Mouse (Mus musculus) embryo, embryonic 11.5 days (tissue): ENCODE measurements around the gene Cwc22.

Experiments
- DNase-seq: peaks from one replicate; pipeline ENCODE4 v3.0.0-alpha.2; 2012; ENCODE audit warnings: low read depth, low spot score

The Cwc22 gene

DNA sequence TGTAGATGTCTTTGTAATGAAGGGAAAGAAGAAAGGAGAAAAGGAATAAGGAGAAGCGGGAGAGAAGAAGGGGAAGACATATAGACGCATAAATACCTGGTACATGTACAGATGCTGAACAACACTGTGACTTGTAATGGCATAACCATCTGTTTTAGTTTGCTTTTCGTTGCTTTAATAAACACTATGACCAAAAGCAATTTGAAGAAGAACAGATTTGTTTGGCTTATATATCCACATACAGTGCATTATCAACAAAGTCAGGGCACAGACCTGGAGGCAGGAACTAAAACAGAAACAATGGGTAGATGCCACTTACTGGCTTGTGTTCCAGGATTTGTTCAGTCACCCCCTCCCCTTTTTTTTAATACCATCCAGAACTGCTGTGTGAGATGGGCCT lies 24.4 kb upstream of the Cwc22 start:
- no peak for DNase-seq

GRCm38 (mm10) chr2:77969956-77970355 lies 23.8 kb upstream of the Cwc22 start:
- no peak for DNase-seq

DNA sequence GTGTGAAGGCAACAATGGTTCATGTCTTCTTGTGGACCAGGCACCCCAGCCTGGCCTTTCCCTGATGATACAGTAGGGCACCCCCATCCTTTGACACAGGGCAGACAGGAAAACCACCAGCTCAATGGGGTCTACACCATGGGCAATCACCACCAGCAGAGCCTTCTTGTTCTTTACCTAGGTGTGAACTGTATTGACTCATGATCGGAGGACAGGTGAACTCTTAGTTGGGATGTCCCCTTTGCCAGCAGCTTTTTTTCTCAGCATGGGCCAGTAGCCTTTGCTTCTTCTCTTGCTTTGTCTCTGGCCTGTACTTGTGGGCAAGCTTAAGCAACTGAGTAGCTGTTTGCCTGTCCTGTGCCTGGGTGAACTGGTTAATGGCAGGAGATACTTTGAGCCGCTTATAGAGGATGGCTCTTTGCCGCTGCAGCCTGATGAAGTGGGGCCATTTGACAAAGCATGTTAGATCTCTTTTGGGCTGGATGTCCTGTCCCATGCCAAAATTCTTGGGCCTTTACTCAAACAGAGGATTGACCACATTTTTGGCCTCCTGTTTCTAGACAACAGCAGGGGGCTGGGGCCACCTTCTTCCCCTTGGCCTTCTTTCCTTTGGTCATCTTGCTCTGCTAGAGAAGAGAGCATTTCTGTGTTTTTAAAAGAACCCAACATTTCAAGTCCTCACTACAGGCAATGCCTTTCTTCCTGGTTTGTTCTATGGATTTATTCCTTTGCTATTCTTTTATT lies 16.4 kb upstream of the Cwc22 start:
- no peak for DNase-seq

DNA sequence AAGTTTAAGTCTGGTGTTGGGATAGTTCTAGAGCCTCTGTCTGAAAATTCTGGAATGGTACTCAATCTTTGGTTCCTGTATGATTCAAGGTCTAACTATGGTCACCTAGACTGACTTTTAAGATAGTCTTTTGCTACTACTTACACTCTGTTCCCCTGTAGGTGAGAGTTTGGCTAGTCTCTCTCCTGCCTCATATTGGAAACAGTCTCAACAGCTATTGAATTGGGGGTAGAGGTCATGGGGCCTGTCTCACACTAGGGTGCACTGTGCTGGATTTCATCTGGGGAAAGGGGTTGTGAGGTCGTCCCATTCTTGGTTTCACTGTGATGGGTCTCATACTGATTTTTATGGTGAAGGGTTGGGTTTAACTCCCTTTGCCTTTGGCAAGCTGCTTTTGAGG lies 15.1 kb upstream of the Cwc22 start:
- DNase-seq: no peak

DNA sequence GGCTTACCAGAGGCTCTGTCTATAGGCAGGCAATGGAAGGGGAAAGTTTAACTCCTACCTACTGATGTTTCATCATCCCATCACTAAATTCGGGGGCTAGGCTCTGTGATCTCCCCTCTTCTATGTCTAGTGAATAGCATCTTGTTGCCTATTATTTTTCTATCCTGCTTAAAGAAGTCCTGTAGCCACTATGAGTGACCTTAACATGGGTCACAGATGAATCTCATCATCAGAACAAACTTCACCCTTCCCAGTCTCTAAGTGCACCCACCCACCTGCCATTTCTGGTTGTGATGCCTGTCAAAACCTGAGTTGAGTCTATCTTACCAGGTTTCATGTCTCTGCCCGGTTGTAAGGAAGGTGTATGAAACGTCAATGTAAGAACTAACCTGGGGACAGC lies 14.5 kb upstream of the Cwc22 start:
- DNase-seq: no peak

GRCm38 (mm10) chr2:77959341-77959740 lies 13.2 kb upstream of the Cwc22 start:
- no peak for DNase-seq

- DNase-seq: no peak
Measured at GRCm38 (mm10) chr2:77951415-77951913, 5.3 kb upstream of the Cwc22 start.

DNA sequence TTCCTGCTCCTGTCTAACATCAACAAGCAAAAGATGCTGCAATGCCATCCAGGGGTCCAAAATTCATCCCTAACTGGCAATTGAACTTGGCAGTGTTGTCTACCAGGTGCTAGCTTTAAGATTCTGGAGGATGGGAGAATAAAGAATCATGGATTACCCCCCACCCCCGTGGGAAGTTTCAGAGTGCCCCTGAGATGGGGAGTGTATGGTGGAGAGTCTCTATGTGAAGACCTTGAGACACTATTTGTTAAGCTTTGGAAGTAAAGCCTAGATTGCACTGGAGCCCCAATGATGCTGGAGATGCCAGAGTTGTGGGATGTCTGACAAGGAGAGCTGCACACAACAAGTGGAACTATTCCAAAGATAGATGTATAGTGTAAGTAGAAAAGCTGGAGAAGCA lies 3.9 kb upstream of the Cwc22 start:
- no peak for DNase-seq

GRCm38 (mm10) chr2:77949521-77949920 lies 3.3 kb upstream of the Cwc22 start:
- no peak for DNase-seq

- DNase-seq: no peak
Measured at GRCm38 (mm10) chr2:77948921-77949320, 2.7 kb upstream of the Cwc22 start.

DNA sequence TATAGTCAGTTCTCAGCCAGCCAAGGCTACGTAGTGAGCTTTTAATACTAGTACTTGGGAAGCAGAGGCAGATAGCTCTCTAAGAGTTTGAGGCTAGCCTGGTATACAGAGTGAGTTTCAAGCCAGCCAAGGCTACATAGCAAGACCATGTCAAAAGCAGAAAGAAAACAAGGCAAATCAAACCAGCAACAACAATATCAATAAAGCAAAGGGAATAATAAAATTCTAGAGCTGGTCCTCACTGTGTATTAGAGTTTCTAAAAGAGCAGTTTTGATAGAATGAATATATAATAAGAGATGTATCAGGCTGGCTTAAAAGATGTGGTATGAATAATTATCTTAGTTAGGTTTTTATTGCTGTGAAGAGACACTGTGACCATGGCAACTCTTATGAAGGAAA lies 2.0 kb upstream of the Cwc22 start:
- DNase-seq: no peak

- no peak for DNase-seq
Measured at GRCm38 (mm10) chr2:77947161-77947870, 1.1 kb upstream of the Cwc22 start.

DNA sequence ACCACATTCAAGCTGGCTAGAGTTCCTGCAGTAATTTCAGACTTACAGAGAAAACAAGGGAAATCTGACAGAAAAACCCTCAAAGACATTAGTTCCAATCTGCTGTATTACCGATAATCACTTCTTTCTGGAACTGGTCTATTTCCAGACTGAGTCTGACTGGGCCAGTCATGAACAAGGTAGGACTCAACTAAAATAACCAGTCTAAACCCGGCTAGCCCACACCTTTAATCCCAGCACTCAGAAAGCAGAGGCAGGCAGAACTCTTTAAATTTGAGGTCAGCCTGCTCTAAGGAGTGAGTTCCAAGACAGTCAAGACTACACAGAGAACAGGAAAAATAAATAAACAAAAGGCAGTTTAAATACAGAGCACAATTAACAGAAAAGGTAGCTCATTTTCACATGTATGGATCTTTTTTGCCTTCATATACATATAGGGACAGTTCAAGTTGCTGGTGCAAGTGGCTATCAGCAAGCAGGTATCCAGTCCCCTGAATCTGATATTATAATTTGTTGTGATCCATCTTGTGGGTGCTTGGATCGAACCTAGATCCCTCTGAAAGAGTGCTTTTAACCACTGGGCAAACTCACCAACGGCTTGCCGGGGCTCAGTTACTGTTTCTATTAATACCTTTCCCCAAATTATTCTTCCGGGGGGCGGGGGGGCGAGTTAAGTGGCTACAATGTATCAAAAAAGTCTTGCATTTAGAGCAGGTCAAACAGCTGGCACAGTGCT lies 1.1 kb downstream of the Cwc22 start:
- DNase-seq: no peak

DNA sequence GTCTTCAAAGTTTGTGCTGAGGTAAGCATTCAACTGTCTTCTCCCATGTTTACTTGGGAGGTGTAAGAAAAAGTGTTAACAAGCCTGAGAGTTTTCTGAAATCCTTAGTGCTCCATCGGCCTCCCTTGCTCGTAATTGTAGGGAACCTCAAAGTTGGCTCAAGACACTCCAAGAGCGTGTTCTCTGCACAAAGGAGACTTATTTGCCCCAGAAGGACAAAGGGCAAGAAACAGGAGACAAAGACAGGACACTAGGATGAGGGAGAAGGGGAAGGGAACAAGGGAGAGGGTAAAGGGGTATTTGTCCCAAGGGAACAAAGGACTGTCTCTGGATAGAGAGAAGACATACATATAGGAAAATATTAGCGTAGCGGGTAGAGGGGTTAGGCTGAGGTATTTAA lies 1.9 kb downstream of the Cwc22 start:
- DNase-seq: no peak

DNA sequence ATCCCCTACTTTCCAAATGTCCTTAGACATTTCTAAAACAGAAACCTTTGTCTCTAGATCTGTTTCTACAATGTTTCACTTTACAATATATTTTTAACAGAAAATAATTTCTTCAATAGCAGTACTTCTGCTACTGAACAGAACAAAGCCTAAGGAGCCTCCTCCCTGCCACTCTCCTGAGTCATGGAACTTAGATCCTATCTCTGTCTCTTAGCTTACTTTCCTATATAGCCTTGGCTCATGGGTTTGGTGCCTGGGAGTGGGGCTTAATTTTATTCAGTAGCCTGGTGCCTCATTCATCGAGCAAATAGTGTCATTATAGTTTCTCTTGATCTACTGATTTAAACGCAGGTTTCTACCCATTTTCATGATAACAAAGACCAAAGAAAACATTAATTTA lies 4.2 kb downstream of the Cwc22 start:
- DNase-seq: no peak

GRCm38 (mm10) chr2:77938317-77938716 lies 7.9 kb downstream of the Cwc22 start:
- DNase-seq: no peak

DNA sequence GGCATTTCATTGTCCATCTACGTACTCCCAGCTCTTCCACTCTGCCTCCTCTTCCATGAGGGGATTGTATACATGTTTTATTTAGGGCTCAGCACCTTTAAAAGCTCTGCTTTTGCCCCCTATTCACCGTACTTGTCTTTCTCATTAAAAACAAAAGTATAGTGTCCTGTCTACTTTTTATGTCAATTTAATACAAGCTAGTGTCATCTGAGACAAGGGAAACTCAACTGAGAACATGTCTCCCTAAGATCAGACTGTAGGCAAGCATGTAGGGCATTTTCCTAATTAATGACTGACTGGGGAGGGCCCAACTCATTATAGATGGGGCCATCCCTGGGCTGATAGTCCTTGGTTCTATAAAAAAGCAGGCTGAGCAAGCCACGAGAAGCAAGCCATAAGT lies 8.4 kb downstream of the Cwc22 start:
- no peak for DNase-seq

DNA sequence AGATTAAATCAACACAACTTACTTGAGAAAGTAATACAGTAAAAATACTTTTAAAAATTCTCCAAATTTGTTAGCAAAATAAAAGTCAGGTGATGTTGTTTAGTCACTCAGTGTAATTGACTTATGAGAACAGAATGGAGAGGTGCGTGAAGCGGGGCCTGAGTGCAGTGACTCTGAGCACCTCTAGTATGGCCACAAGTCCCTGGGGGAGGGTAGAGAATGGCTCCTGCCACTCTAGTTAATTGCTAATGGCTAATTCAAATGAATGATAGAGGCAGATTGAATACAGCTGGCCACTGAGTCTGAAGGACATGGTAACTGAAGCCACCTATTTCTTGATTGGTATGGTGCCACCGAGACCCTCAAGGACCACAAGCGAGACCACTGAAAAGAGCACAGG lies 12.0 kb downstream of the Cwc22 start:
- no peak for DNase-seq

DNA sequence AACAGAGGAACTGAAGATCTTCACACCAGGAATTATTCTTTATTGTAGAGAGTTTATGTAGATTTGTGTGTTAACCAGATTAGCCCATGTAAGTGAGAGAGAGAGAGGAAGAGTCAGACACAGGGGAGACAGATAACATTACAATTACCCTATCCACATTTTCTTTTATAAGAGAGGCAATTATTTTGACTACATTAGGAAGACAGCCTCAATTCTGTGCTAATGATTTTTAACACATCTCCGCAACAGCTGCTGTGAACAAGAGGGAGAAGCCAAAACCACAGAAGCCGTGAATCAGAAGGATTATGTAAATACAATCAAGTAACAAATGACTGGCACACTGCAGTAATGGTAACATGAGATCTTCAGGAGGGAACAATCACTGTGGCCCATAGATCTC lies 12.5 kb downstream of the Cwc22 start:
- no peak for DNase-seq

GRCm38 (mm10) chr2:77931958-77932357 lies 14.2 kb downstream of the Cwc22 start:
- no peak for DNase-seq

DNA sequence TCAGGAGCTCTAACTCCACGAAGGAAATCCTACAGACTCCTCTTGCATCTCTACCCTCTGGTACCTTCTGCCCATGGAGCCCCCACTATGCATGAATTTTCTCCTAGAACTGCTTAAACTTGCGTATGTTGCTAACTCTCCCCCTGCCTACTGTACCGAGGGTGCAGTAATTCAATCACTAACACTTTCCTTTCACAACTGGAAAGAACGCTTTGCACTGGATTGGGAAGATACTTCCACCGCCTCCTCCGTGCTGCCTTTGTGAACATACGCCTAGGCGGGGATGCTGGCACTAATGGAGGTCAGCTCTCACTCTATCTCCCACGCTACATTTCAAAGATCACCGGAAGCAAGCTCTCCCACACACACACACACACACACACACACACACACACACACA lies 17.8 kb downstream of the Cwc22 start:
- no peak for DNase-seq

DNA sequence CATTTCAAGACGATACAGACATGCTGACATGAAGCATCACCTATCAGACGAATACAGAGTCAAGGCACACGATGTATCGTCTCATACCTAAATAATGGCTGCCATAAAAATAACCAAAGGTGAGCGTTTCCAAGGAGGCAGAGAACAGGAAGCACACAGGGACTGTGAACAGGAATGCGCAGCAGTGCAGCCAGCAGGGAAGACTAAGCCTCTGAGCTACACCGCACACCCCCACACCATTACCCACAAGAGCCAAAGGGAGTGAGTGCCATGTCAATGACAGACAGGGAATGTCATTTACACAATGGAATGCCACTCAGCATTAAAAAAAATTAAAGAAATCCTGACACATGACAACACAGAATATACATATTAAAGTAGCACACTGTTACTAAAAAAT lies 19.7 kb downstream of the Cwc22 start:
- DNase-seq: no peak

DNA sequence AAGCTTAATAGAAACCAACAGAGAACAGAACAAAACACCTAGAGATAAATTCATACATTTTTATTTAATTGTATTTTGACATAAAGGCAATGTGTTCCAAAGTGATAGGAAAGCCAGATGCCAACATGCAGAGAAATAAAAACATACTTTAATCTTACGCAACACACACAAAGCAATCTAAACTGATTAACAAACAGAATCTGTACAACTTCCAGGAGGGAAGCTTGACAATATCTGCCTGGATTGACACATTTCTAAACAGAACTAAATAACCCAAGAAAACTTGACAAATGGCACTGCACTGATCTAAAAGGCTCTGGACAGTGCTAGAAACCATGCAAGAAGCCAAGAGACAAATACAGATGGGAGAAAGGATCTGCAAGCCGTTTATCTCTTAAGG lies 20.2 kb downstream of the Cwc22 start:
- DNase-seq: no peak
